Mouse (Mus musculus): Measurements from ENCODE around the gene Asb2.

DNA sequence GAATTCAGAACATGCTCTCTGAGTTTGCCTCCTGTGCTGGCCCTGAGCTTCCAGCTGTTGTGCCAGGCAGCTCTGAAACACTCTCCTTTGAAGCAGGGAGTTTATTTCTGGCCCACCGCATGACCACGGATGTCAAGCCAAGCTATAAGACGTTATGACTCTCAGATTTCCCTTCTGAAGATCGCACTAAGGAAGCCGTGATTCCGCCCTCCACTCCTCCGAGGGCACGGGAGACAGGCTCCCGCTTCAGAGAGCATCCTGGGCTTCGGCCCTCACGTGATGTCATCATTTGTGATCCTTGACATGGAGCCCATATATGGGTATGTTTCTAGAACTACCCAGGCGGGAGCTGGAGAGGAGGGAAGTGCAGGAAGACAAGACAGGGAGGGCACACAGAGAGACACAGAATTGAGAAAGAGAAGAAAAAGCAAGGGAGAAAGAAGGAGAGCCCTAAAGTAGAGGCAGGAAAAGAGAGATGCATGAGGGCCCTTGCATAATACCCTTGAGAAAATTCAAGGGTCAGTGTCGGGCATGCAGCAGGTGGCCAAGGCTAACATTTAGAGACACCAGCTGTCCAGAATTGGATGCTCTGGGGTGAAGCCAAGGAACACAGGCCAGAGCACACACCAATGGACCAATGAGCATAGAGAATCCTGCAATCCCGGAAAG, at the start of gene Asb2:
- TF ChIP-seq FLI1 (IDR thresholded peaks at IDR 0.05; ENCODE audit: low read length) = no peak
- TF ChIP-seq GATA1 (IDR thresholded peaks at IDR 0.05; ENCODE audit: borderline replicate concordance, low read length) = no peak
